Mouse (Mus musculus): ENCODE results near the gene Fam20a. TPM values are rescaled to one million over a fixed set of nuclear protein-coding genes. Genes with fewer than 3 reads are reported as not detected.
A peak's percentile ranks its signal among the peaks of the same experiment; 100 is the strongest.

Fam20a gene
- total RNA-seq (2021) (1 to 10 TPM; 3.1 to 4.0 TPM), polyA plus RNA-seq (2012; rRNA removed) (6.3 and 7.0 TPM in 2 replicates)
- long read RNA-seq, partial matches to known transcripts, result 0 of 6 reads
- long read RNA-seq, other reads (novel, unspliced or antisense), result 2 of 6 reads

GRCm38 (mm10) chr11:109721781-109722446 lies at the start of gene Fam20a:
Gene Fam20a (minus strand): TSS chr11:109722279.
- DNase-seq, result peak; percentile 81

GRCm38 (mm10) chr11:109771381-109771780 lies 49.3 kb upstream of the Fam20a start:
- DNase-seq, result no peak

GRCm38 (mm10) chr11:109770185-109770584 lies 48.1 kb upstream of the Fam20a start:
- no peak for DNase-seq

GRCm38 (mm10) chr11:109769091-109769490 lies 47.0 kb upstream of the Fam20a start:
- no peak for DNase-seq

- DNase-seq, result no peak
Measured at GRCm38 (mm10) chr11:109760063-109760462, 38.0 kb upstream of the Fam20a start.

- peak; percentile 41 for DNase-seq
Measured at GRCm38 (mm10) chr11:109758616-109759215, 36.6 kb upstream of the Fam20a start.

- no peak for DNase-seq
Measured at GRCm38 (mm10) chr11:109754105-109754602, 32.1 kb upstream of the Fam20a start.

- DNase-seq, result no peak
Measured at GRCm38 (mm10) chr11:109751636-109752603, 29.8 kb upstream of the Fam20a start.

- no peak for DNase-seq
Measured at GRCm38 (mm10) chr11:109745210-109745609, 23.1 kb upstream of the Fam20a start.

GRCm38 (mm10) chr11:109737967-109738366 lies 15.9 kb upstream of the Fam20a start:
- no peak for DNase-seq

GRCm38 (mm10) chr11:109736406-109736805 lies 14.3 kb upstream of the Fam20a start:
- DNase-seq, result no peak

GRCm38 (mm10) chr11:109734341-109734740 lies 12.3 kb upstream of the Fam20a start:
- no peak for DNase-seq

- no peak for DNase-seq
Measured at GRCm38 (mm10) chr11:109732726-109733438, 10.8 kb upstream of the Fam20a start.

GRCm38 (mm10) chr11:109728371-109728770 lies 6.3 kb upstream of the Fam20a start:
- no peak for DNase-seq

GRCm38 (mm10) chr11:109722711-109723110 lies 632 bp upstream of the Fam20a start:
- DNase-seq, result peak; percentile 63

- DNase-seq, result peak; percentile 72
Measured at GRCm38 (mm10) chr11:109721320-109721780, 729 bp downstream of the Fam20a start.

GRCm38 (mm10) chr11:109720809-109721319 lies 1.2 kb downstream of the Fam20a start:
- DNase-seq, result no peak

- DNase-seq, result no peak
Measured at GRCm38 (mm10) chr11:109719399-109719798, 2.7 kb downstream of the Fam20a start.

- no peak for DNase-seq
Measured at GRCm38 (mm10) chr11:109717966-109718895, 3.8 kb downstream of the Fam20a start.

- DNase-seq, result no peak
Measured at GRCm38 (mm10) chr11:109717448-109717847, 4.6 kb downstream of the Fam20a start.

Measured in adrenal gland, adult 2 months (tissue).